Mouse (Mus musculus): ENCODE results near the gene Cd101. TPM values are rescaled to one million over a fixed set of nuclear protein-coding genes. Genes with fewer than 3 reads are reported as not detected.

The Cd101 gene
- polyA plus RNA-seq, 1 experiment from 2014 or later = 0.05 TPM

DNA sequence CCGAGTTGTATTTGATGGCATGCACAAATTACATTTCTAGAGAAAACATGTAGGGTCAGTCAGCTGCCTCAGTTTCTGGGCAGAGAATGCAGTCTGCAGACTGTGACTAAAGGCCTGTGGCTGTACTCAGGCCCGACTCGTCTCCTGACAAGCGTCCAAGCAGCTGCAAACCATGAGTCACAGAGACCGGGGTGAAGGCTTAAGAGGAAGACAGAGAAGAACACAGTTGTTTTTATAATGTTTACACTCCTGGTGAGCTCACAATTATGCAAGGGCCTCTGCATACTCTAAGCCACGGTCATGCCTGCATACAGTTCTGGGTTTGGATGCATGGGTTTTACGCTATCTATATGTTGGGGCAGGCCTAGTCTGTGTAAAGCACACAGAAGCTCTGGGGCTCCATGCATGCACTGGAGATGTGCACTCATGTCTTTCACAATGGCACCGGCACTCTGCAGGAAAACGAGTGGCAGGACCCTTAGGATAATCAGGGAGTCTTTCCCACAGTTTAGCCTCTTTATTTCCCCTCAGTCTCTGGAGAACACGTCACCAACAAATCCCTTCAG, 41.0 kb upstream of the Cd101 start:
- Histone ChIP-seq H3K4me2 (replicated peaks) (no peak overlapping the region), H3K27ac (no peak overlapping the region), H3K9me3 (ENCODE audit: control insufficient read depth, low read length) (no peaks in the 10 kb centered on the region), H3K4me1 (replicated peaks; ENCODE audit: control insufficient read depth, insufficient read depth, low read length) (no peaks in the 10 kb centered on the region; the same call in 1 of the 2 replicates), H3K27me3 (ENCODE audit: control insufficient read depth, insufficient read depth, low read length) (no peaks in the 10 kb centered on the region), H3K36me3 (replicated peaks; ENCODE audit: control insufficient read depth, insufficient read depth) (no peaks in the 10 kb centered on the region), H3K9ac (no peak overlapping the region), H3K4me3 (replicated peaks; ENCODE audit: low read length) (no peak overlapping the region)
- 50% methylated on average over 10 of the region's 10 CpGs for WGBS
- ATAC-seq (ENCODE audit: low FRiP score) (no peak), DNase-seq (ENCODE audit: low spot score) (no peak)

- WGBS = 61% methylated on average over 5 of the region's 5 CpGs
- Histone ChIP-seq H3K27ac (no peak overlapping the region), H3K36me3 (replicated peaks; ENCODE audit: control insufficient read depth, insufficient read depth) (no peaks in the 10 kb centered on the region), H3K4me2 (replicated peaks) (no peak overlapping the region), H3K4me1 (replicated peaks; ENCODE audit: control insufficient read depth, insufficient read depth, low read length) (no peaks in the 10 kb centered on the region; the same call in 1 of the 2 replicates), H3K9ac (no peak overlapping the region), H3K4me3 (replicated peaks; ENCODE audit: low read length) (no peak overlapping the region), H3K27me3 (ENCODE audit: control insufficient read depth, insufficient read depth, low read length) (no peaks in the 10 kb centered on the region), H3K9me3 (ENCODE audit: control insufficient read depth, low read length) (no peaks in the 10 kb centered on the region)
- ATAC-seq (ENCODE audit: low FRiP score) (no peak), DNase-seq (ENCODE audit: low spot score) (no peak)
These were observed 39.3 kb upstream of the Cd101 start for GRCm38 (mm10) chr3:101068701-101069100.

DNA sequence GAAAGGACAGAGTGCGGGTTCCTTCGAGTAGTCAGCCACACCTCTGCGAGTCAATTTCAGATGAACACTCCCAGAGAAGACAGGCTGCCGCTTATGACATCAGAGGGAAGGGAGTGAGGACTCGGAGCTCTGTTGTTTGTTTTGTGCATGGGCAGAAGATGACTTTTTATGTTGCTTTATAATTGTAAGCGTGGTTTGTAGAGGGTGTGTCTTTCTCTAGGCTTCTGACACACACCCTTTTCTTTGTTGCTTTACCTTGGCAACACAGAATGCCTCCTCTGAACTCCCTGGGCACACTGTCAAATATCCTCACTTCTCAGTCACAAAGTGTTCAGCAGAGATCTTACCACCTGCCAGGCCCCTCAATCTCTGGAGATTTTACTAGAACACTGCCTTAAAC, 36.8 kb upstream of the Cd101 start:
- no peaks in the 10 kb centered on the region for H3K27me3 ChIP-seq (ENCODE audit: control insufficient read depth, insufficient read depth, low read length)
- DNase-seq (ENCODE audit: low spot score) (peak; percentile 46), ATAC-seq (ENCODE audit: low FRiP score) (no peak)
- no peak overlapping the region for H3K9ac ChIP-seq
- 81% methylated on average over 6 of the region's 6 CpGs for WGBS
- no peaks in the 10 kb centered on the region for H3K9me3 ChIP-seq (ENCODE audit: control insufficient read depth, low read length)
- H3K4me3 ChIP-seq (replicated peaks; ENCODE audit: low read length) = no peak overlapping the region
- no peak overlapping the region for H3K4me2 ChIP-seq (replicated peaks)
- no peaks in the 10 kb centered on the region for H3K36me3 ChIP-seq (replicated peaks; ENCODE audit: control insufficient read depth, insufficient read depth)
- H3K4me1 ChIP-seq (replicated peaks; ENCODE audit: control insufficient read depth, insufficient read depth, low read length) = no peaks in the 10 kb centered on the region
- H3K27ac ChIP-seq = no peak overlapping the region

- no peak overlapping the region for H3K27ac ChIP-seq
- no peak for ATAC-seq (ENCODE audit: low FRiP score)
- H3K9me3 ChIP-seq (ENCODE audit: control insufficient read depth, low read length) = no peaks in the 10 kb centered on the region
- H3K4me3 ChIP-seq (replicated peaks; ENCODE audit: low read length) = no peak overlapping the region
- no peak for DNase-seq (ENCODE audit: low spot score)
- no peaks in the 10 kb centered on the region for H3K4me1 ChIP-seq (replicated peaks; ENCODE audit: control insufficient read depth, insufficient read depth, low read length)
- no peaks in the 10 kb centered on the region for H3K27me3 ChIP-seq (ENCODE audit: control insufficient read depth, insufficient read depth, low read length)
- WGBS = 95% methylated on average over 7 of the region's 7 CpGs
- no peak overlapping the region for H3K9ac ChIP-seq
- no peak overlapping the region for H3K4me2 ChIP-seq (replicated peaks)
- 0 out of 2 replicates have a peak, but pooled peaks cover 6% of the 10 kb centered on the region for H3K36me3 ChIP-seq (replicated peaks; ENCODE audit: control insufficient read depth, insufficient read depth)
These were observed 32.7 kb upstream of the Cd101 start for GRCm38 (mm10) chr3:101061865-101062585.

- H3K4me3 ChIP-seq (replicated peaks; ENCODE audit: low read length) = no peak overlapping the region
- H3K9me3 ChIP-seq (ENCODE audit: control insufficient read depth, low read length) = no peaks in the 10 kb centered on the region
- H3K27ac ChIP-seq = no peak overlapping the region
- no peaks in the 10 kb centered on the region for H3K4me1 ChIP-seq (replicated peaks; ENCODE audit: control insufficient read depth, insufficient read depth, low read length)
- no peak overlapping the region for H3K4me2 ChIP-seq (replicated peaks)
- H3K9ac ChIP-seq = no peak overlapping the region
- H3K27me3 ChIP-seq (ENCODE audit: control insufficient read depth, insufficient read depth, low read length) = no peaks in the 10 kb centered on the region
- ATAC-seq (ENCODE audit: low FRiP score) (no peak), DNase-seq (ENCODE audit: low spot score) (no peak)
- H3K36me3 ChIP-seq (replicated peaks; ENCODE audit: control insufficient read depth, insufficient read depth) = 0 out of 2 replicates have a peak, but pooled peaks cover 6% of the 10 kb centered on the region
- 84% methylated on average over 4 of the region's 4 CpGs for WGBS
These were observed 29.9 kb upstream of the Cd101 start for GRCm38 (mm10) chr3:101059214-101059613.

DNA sequence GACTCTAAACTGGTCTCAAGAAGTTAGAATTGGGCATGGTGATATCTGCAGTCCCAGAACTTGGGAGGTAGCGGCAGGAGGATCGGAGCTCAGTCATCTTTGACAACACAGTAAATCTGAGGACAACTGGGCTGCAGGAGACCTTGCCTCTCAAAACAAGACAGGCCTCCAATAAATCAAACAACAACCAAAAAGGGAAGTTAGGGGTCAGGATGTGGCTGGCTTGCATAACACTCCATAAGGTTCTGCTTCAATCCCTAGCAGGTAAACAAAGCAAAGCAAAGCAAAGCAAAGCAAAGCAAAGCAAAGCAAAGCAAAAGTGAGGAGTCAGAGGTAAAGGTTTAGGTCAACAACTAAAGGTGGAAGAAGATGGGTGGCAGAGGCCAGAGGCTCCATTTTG, 28.8 kb upstream of the Cd101 start:
- H3K4me1 ChIP-seq (replicated peaks; ENCODE audit: control insufficient read depth, insufficient read depth, low read length) = no peaks in the 10 kb centered on the region
- H3K4me2 ChIP-seq (replicated peaks) = no peak overlapping the region
- no peak overlapping the region for H3K9ac ChIP-seq
- ATAC-seq (ENCODE audit: low FRiP score) (no peak), DNase-seq (ENCODE audit: low spot score) (no peak)
- no peaks in the 10 kb centered on the region for H3K27me3 ChIP-seq (ENCODE audit: control insufficient read depth, insufficient read depth, low read length)
- no peaks in the 10 kb centered on the region for H3K9me3 ChIP-seq (ENCODE audit: control insufficient read depth, low read length)
- no peak overlapping the region for H3K4me3 ChIP-seq (replicated peaks; ENCODE audit: low read length)
- H3K36me3 ChIP-seq (replicated peaks; ENCODE audit: control insufficient read depth, insufficient read depth) = 0 out of 2 replicates have a peak, but pooled peaks cover 6% of the 10 kb centered on the region
- 93% methylated on average over 2 of the region's 2 CpGs for WGBS
- H3K27ac ChIP-seq = no peak overlapping the region

GRCm38 (mm10) chr3:101055216-101055615, 25.9 kb upstream of the Cd101 start:
- ATAC-seq (ENCODE audit: low FRiP score) = no peak

DNA sequence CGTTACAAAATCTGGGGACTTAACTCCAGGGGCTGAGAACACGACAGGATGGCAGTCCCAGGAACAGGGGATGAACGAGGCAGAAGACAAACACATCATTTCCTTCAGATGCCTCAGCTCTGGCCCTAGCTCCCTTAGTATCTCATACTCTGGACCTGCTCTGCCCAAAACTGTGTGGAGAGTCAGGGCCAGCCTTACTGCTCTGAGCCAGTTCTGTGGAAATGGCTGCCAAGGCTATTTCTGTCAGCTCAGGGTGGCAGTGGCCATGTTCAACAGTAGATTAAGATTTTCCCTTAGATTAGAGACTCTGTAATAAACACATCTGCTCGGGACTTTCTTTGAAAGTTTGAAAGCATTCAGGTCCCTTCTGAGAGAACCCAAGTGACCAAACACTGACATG, 22.2 kb upstream of the Cd101 start:
- Histone ChIP-seq H3K9ac (no peak overlapping the region), H3K4me1 (replicated peaks; ENCODE audit: control insufficient read depth, insufficient read depth, low read length) (peaks cover 3% of the 10 kb centered on the region; the same call in 1 of the 2 replicates), H3K27ac (no peak overlapping the region), H3K9me3 (ENCODE audit: control insufficient read depth, low read length) (no peaks in the 10 kb centered on the region), H3K27me3 (ENCODE audit: control insufficient read depth, insufficient read depth, low read length) (no peaks in the 10 kb centered on the region), H3K36me3 (replicated peaks; ENCODE audit: control insufficient read depth, insufficient read depth) (no peaks in the 10 kb centered on the region), H3K4me3 (replicated peaks; ENCODE audit: low read length) (no peak overlapping the region), H3K4me2 (replicated peaks) (no peak overlapping the region)
- ATAC-seq (ENCODE audit: low FRiP score) (no peak), DNase-seq (ENCODE audit: low spot score) (no peak)
- 82% methylated on average over 4 of the region's 4 CpGs for WGBS

More at GRCm38 (mm10) chr3:101055216-101055615, 25.9 kb upstream of the Cd101 start:
- 91% methylated on average over 8 of the region's 8 CpGs for WGBS
- no peak overlapping the region for H3K27ac ChIP-seq
- no peak overlapping the region for H3K4me2 ChIP-seq (replicated peaks)
- H3K4me1 ChIP-seq (replicated peaks; ENCODE audit: control insufficient read depth, insufficient read depth, low read length) = no peaks in the 10 kb centered on the region
- H3K4me3 ChIP-seq (replicated peaks; ENCODE audit: low read length) = no peak overlapping the region
- H3K9me3 ChIP-seq (ENCODE audit: control insufficient read depth, low read length) = no peaks in the 10 kb centered on the region
- DNase-seq (ENCODE audit: low spot score) = no peak
- no peaks in the 10 kb centered on the region for H3K27me3 ChIP-seq (ENCODE audit: control insufficient read depth, insufficient read depth, low read length)
- 0 out of 2 replicates have a peak, but pooled peaks cover 6% of the 10 kb centered on the region for H3K36me3 ChIP-seq (replicated peaks; ENCODE audit: control insufficient read depth, insufficient read depth)
- no peak overlapping the region for H3K9ac ChIP-seq

DNA sequence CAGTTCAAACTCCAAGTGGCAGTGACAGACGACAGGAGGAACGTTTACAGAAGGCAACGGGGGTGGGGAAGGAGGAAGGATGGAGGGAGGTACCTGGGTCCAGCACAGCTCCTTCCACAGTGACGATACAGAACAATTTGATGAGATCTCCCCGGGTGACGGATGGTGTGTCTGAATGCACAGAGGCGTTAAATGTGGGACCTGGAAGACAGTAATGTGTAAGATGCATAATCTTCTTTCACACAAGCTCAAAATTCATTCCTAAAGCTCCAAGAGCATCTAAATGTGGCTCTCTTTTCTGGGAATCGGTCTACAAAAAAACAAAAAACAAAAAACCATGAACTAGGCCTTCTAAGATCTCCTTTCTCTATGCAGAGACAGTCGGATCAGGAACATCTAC, 20.6 kb upstream of the Cd101 start:
- Histone ChIP-seq H3K4me1 (replicated peaks; ENCODE audit: control insufficient read depth, insufficient read depth, low read length) (peaks cover 3% of the 10 kb centered on the region; the same call in 1 of the 2 replicates), H3K9ac (no peak overlapping the region), H3K27me3 (ENCODE audit: control insufficient read depth, insufficient read depth, low read length) (no peaks in the 10 kb centered on the region), H3K4me2 (replicated peaks) (no peak overlapping the region), H3K9me3 (ENCODE audit: control insufficient read depth, low read length) (no peaks in the 10 kb centered on the region), H3K27ac (no peak overlapping the region), H3K4me3 (replicated peaks; ENCODE audit: low read length) (no peak overlapping the region), H3K36me3 (replicated peaks; ENCODE audit: control insufficient read depth, insufficient read depth) (no peaks in the 10 kb centered on the region)
- ATAC-seq (ENCODE audit: low FRiP score) = no peak
- no peak for DNase-seq (ENCODE audit: low spot score)
- WGBS = 74% methylated on average over 9 of the region's 9 CpGs
